ENCODE assay signal across 15 mouse cellular contexts in genomic region chr16:21001126-21001525, GRCm38 (mm10).
"Had no signal": no experiment of that assay in that cellular context is flagged by ENCODE, and none has a peak within 500 bp of the region (broad histone marks: within the 10 kb centered on the region; RNA-seq: fewer than 3 reads in every experiment).

No protein-coding gene starts in this region.

- H3K4me2 ChIP-seq: liver, embryonic 12.5 days; liver, embryonic 15.5 days; midbrain, embryonic 12.5 days; midbrain, embryonic 15.5 days; neural tube, embryonic 13.5 days had no signal

- H3K9me3 ChIP-seq: midbrain, embryonic 12.5 days; midbrain, embryonic 15.5 days had no signal

- H3K9ac ChIP-seq: liver, embryonic 12.5 days; liver, embryonic 15.5 days; midbrain, embryonic 12.5 days; midbrain, embryonic 15.5 days; neural tube, embryonic 13.5 days had no signal

- H3K27ac ChIP-seq: liver, embryonic 12.5 days; liver, embryonic 15.5 days; macrophage; midbrain, embryonic 12.5 days; midbrain, embryonic 15.5 days; neural tube, embryonic 13.5 days had no signal

- ATAC-seq: liver, embryonic 12.5 days; midbrain, embryonic 15.5 days had no signal

- DNase-seq: kidney, adult 11 months; kidney, adult 9 months; kidney, postnatal 14 days; kidney, postnatal 4 days; liver; lung, adult 18-20 months; thymus, adult 18-20 months; thymus, postnatal 36 days had no signal

- H3K4me1 ChIP-seq: liver, embryonic 12.5 days; liver, embryonic 15.5 days; midbrain, embryonic 12.5 days; midbrain, embryonic 15.5 days; neural tube, embryonic 13.5 days had no signal

- H3K36me3 ChIP-seq: liver, embryonic 12.5 days; liver, embryonic 15.5 days; midbrain, embryonic 12.5 days; midbrain, embryonic 15.5 days; neural tube, embryonic 13.5 days had no signal

- H3K4me3 ChIP-seq: liver, embryonic 12.5 days; liver, embryonic 15.5 days; midbrain, embryonic 12.5 days; midbrain, embryonic 15.5 days; myocyte; neural tube, embryonic 13.5 days had no signal

- H3K27me3 ChIP-seq: liver, embryonic 12.5 days; liver, embryonic 15.5 days; midbrain, embryonic 12.5 days; midbrain, embryonic 15.5 days; neural tube, embryonic 13.5 days had no signal
